Mouse (Mus musculus): ENCODE results near the gene Srsf12. TPM values are rescaled to one million over a fixed set of nuclear protein-coding genes. Genes with fewer than 3 reads are reported as not detected.

The Srsf12 gene
- 0.04 and 0.13 TPM in 2 replicates for polyA plus RNA-seq (2012; rRNA removed)

DNA sequence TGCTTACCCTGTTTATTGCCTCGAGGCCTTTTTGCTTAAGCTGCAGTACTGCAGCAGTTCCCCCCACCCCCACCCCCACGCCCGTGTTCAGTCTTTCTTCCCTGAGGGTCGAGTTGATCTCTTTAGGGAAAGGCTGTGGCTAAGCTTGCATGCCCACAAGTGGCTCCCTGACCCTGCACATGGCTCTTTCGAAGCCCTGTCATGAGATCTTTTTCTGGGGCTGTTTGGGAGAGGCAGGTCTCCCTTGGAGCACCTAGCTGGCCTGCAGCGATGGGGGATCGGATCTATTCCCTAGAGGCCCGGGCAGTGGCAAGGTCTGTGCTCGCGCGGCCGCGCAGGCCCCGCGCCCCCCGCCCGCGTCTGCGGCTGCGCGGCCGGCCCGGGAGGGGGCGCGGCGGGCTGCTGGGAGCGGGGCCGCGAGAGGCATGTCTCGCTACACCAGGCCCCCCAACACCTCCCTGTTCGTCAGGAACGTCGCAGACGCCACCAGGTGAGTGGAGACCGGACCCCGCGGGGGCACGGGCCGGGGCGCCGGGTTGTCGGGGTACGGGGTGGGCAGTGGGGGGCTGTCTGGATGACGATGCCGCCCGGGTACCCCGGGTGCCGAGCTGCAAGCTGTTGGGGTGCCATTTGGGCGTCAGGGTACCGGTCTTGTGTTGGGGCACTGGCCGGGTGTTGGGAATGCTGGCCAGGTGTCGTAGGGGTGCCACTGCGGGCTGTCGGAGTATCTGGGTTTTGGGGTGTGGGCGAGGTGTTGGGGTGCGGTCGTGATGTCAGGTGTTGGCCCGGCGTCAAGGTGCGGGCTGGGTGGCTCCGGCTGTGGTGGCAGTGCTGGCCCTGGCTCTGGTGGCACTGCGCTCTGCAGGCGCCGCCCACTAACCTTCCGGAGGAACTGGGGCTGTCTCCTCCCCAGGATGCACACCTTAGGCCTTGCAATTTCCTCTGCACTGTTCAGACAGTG lies at the start of gene Srsf12:
Gene Srsf12, plus strand, starts transcription at position 111 of the 961 bp plus-strand sequence.

DNA sequence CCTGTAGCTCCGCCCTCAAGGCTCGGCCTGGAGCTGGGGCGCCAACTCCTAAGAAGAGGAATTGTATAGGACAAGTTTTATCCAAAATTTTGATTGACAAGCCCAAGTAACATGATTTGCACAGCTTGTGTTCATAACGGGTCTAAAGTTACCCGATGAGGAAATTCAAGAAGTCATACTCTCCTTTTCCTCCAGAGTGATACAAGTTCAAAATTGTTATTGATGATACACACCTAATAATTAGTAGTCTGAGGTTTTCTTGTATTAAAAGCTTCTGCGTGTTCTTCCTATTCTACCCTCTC lies 19.1 kb upstream of the Srsf12 start, which contains the start of gene Pm20d2:
Gene Pm20d2, minus strand, starts transcription at position 3 of the 302 bp plus-strand sequence.

Other genes starting within 250 kb of the Srsf12 start
- gene Rragd, start 226.0 kb upstream of the Srsf12 start, polyA plus RNA-seq (2012; rRNA removed): 0.44 and 0.52 TPM in 2 replicates
- 6.7 and 7.5 TPM in 2 replicates for gene Ube2j1, start 177.6 kb upstream of the Srsf12 start, polyA plus RNA-seq (2012; rRNA removed)
- gene Gabrr2, start 146.0 kb upstream of the Srsf12 start, polyA plus RNA-seq (2012; rRNA removed): 0.15 and 0.42 TPM in 2 replicates
- gene Gabrr1, start 76.5 kb upstream of the Srsf12 start, polyA plus RNA-seq (2012; rRNA removed): 0.04 TPM in 1 of 2 replicates, not detected in the other
- gene Pm20d2, start 19.3 kb upstream of the Srsf12 start, polyA plus RNA-seq (2012; rRNA removed): 6.0 and 12.4 TPM in 2 replicates
- 47.5 and 156 TPM in 2 replicates for gene Pnrc1, start 81.2 kb downstream of the Srsf12 start, polyA plus RNA-seq (2012; rRNA removed)
- 0.45 and 0.51 TPM in 2 replicates for gene Rngtt, start 101.3 kb downstream of the Srsf12 start, polyA plus RNA-seq (2012; rRNA removed)

Measured in stomach, adult 2 months (tissue).